Mouse (Mus musculus) testis, postnatal 14 days (tissue): Measurements from ENCODE around the gene Mypn.

ENCODE experiments used
- DNase-seq: peaks from one replicate; pipeline ENCODE4 v3.0.0; 2021; ENCODE audit warnings: low spot score

Gene Mypn

DNA sequence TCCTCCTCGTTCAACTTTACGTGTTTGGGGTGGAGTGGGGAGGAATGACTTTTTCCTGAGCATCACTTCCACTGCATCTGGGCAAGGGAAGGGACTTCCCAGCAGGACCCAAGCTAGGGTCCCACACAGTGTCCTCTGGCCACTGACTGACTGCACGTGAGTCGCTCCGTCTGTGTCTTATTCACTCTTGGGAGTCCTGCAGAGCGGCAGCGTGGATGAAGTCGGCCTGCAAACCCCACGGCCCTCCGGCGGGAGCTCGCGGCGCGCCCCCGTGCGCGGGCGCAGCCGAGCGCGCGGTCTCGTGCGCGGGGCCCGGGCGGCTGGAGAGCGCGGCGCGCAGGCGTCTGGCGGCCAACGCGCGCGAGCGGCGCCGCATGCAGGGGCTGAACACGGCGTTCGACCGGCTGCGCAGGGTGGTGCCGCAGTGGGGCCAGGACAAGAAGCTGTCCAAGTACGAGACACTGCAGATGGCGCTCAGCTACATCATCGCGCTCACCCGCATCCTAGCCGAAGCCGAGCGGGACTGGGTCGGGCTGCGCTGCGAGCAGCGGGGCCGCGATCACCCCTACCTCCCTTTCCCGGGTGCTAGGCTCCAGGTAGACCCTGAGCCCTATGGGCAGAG, 103.7 kb downstream of the Mypn start:
- peak; percentile 58 for DNase-seq

DNA sequence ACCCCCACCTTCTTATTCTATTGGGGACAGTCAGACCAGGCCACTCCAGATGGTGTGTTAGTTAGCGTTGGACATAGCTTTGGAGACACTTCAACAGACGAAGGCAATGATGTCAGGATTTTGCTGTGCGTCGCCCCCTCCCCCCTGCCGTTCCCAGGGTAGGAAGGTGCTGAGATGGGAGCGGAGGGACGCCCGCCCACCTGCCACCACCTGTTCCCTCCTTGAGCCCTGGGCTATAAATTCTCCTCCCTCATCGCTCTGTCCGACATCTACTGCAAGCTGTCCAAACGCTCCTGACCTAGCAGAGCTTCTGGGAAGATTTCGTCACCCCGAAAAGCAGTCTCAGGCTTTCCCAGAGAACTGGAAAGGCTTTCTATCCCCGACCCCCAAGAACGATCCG, 104.2 kb downstream of the Mypn start, which contains the start of gene Atoh7:
TSS of gene Atoh7 (plus strand) at position 131 of the 400 bp plus-strand sequence.
- DNase-seq = no peak

DNA sequence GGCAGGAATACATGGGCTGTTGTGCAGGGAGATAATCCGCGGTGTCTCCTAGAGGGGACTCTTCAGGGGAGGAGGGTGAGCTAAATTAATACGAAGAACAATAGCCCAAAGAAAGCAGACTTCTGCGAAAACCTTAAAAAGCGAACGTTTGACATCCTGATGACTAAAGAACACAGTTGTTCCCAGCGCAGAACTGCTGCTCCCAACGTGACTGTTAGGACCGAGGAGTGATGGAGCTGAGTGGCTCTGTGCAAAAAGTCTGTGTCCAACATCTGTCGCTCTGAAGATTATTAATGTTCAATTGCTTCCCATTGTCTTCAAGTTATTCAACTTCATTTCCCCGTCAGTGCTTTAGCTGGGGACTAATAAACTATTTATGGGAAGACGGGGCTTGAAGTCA, 105.6 kb downstream of the Mypn start:
- no peak for DNase-seq

DNA sequence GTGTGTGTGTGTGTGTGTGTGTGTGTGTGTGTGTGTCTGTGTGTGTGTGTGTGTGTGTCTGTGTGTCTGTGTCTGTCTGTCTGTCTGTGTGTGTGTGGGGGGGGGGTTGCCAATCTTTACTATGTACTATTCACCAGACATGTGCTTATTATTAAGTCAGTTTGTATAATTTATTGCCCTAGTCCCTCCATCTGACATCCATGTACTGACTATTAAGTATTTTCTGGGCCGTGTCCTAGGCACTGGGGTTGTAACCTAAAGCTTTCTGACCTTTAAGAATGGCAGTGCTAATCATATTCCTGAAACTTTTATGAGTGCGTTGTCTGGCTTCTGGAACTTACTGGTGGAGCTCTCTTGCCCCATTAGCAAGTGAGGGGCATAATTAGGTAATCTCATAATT, 107.0 kb downstream of the Mypn start:
- DNase-seq = no peak

DNA sequence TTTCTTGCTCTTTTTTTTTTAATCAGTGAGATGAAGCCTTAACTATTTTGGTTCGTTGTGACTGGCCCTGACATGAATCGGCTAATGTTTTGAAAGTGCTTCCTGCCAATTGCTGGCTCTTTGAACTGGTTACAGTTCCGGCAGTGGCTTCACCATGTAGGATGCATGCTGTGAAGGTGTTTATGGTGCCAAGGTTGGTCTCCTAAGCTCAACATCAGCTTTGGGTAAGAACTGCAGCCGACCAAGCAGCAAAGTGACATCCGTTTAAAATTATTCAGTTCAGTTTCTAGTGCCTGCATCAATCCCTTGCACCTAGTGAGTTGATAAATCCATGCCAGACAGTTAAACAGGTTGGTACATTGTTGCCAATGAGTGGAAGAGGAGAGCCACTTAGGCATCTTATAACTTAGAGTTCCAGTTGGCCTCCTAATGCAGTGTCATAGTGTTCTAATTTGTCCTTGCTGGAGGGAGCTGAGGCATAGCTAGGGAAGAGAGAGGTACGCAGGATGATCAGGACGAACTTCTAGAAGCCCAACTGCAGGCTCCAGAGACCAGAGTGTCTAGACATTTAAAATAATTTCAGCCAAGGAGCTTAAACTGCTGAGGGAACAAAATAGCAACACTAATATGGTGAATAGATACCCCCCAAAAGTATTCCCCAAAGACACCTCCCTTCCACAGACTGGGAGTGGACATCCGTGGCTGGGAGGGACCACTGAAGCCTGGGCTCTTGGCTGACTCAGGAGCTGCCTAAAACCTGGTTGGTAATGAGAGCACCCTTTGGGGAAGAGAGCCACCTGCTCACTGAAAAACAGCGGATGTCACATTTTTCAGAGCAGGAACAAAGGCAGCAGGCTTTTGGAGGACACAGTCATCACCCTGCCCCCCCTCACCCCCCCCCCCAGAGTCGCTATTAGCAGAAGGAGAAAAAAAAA, 110.9 kb downstream of the Mypn start:
- DNase-seq = no peak

DNA sequence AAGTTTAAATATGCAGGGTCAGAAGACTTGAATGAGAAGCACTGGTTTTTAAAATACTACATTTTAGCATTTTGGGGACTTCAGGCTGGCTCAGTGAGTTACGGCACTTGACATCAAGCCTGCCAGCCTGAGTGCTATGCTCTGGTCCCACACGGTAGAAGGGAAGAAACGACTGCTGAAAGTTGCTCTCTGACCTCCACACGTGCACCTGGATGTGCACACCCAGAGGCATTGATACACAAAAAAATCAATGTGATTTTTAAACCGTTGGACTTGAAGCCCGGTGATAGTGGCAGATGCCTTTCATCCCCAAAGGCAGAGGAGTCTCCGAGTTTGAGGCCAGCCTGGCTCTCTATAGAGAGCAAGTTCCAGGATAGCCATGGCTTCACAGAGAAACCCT, 111.8 kb downstream of the Mypn start:
- DNase-seq = no peak

DNA sequence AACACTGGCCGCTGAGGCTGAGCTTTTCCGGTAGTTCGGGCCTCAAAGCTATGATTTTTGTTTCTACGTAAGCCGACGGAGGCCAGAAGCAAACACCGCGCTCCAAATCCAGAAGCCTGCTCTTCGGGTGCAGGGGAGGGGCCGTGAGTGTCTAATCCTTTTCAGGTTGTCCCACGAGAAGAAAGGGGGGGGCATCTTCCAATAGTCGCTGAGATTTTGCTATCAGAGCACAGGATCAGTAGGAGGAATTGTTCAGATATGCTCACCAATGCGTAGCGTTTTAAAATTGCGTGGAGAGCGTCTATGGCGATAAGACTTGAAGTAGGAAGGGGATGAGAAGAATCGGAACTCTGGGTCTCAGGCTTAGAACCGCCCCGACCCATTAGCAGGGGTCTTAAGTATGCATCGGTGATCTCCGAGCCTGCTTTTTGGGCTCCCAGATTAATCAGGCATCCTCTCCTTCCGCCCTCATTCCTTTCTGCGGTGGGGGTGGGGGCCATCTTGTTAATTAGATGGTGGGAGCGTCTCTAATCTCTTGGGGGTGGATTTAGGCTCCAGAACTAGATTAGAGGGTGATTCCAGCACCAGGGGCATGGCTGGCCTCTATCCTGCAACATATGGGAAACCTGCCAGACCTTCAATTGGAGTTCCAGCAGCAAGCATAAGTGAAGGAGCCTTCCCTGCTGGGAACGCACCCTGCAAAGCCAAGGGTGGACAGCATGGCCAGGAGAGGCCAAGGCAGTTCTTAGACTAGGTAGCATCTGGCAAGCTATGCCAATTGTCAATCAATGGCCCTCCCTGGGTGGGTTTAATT, 113.8 kb downstream of the Mypn start:
- no peak for DNase-seq

DNA sequence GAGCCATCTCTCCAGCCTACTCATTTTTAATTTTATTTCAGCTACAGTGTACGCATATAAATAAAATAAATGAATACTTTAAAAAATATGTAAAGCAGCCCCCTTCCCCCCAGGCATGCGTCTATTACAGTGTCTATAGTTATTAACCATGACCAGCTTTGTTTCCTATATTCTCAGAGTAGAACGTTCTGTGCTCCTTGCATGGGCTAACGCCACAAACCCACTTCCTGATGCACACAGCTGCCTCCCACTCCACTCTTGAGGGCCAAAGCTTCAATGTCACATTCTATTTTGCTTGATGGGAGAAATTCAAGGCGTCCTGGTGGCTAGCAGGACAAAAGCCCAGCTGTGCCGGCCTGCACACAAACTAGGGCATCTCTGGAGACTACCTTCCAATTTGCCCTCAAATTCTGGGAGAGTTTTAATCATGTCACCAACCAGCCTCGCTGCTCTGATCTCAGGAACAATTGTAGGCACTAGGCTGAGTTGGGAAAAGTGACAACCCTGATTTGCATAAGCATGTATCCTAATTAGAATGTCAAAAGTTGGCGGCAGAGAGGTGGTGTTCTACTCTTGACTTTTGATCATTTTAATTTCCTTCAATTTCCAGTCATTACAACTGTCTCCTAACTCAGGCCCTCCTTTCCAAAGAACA, 114.5 kb downstream of the Mypn start:
- no peak for DNase-seq

DNA sequence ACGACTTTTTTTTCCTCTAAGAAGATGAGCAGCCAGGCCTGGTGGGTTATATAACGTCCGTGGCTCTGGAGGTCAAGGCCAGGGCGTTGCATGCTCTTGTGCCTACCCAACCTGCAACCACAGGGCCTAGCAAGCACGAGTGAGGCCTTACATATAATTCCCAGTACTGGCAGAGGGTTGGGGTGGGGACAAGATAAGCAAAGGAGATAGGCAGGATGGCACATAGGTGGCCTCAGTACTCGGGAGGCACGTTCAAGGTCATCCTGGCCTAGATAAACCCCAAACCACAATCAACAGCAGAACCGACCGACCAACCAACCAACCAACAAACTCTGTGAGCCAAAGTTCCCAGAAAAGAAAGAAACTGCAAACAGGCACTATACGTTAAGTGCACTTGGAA, 117.4 kb downstream of the Mypn start:
- DNase-seq = no peak

DNA sequence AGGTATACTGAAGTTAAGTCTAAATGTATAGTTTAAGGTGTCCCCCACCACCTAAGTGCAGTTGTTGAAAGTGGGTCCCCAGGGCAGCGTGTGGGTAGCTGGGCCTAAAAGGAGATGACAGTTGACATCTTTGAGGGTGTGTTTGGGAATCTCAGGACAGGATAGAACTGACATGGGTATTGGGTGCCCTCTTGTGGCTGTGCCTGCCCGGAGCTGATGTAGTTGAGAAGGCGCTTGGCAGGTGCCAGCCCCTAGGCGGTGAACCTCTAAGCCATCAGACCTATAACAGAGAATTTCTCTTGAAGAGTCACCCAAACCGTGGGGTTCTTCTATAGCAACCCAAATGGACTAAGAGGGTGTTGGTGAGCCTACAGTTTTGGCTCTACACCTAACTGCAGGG, 137.8 kb downstream of the Mypn start:
- DNase-seq = peak; percentile 39
